Mouse (Mus musculus): Measurements from ENCODE around the gene Mterf4.

DNA sequence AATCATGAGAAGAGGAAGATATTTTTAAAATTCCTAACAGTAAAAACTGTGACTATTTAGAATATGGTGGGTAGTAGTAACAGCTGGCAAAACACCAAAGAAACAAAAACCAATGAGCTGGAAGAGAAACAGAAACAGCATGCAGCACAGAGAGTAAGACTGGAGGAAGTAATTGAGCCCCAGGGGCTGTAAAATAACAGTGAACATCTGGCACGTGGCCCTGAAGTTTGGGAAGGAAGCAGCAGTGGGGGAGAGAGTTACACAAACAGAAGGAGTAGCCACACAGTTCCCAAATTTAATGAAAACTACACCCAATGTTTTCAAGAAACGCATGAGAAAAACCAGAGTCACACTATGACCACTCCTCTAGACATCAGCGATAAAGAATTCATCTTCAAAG lies 38.5 kb downstream of the Mterf4 start:
- TF ChIP-seq POLR2A (IDR thresholded peaks at IDR 0.05; ENCODE audit: low read depth, low read length) = no peak
- TF ChIP-seq CTCF (IDR thresholded peaks at IDR 0.05; ENCODE audit: extremely low read depth, insufficient read length, insufficient replicate concordance, low read depth, low read length) = no peak

All from small intestine, adult 2 months (tissue).